Mouse (Mus musculus): ENCODE results near the gene Batf2. TPM values are rescaled to one million over a fixed set of nuclear protein-coding genes. Genes with fewer than 3 reads are reported as not detected.

The Batf2 gene
- total RNA-seq, 1 experiment from 2014 or later = 3.3 TPM

- no peak for ATAC-seq (replicated peaks in 1 of 2; ENCODE audit: insufficient read depth in 1 of 2, low FRiP score in 2 of 2, low TSS enrichment in 1 of 2, low read depth in 1 of 2, poor library complexity in 2 of 2, severe bottlenecking in 2 of 2)
Measured at GRCm38 (mm10) chr19:6178775-6179174, 38.0 kb downstream of the Batf2 start.

GRCm38 (mm10) chr19:6181629-6182028 is 40.8 kb downstream of the Batf2 start:
- no peak for ATAC-seq (replicated peaks in 1 of 2; ENCODE audit: insufficient read depth in 1 of 2, low FRiP score in 2 of 2, low TSS enrichment in 1 of 2, low read depth in 1 of 2, poor library complexity in 2 of 2, severe bottlenecking in 2 of 2)

GRCm38 (mm10) chr19:6182534-6182933 is 41.8 kb downstream of the Batf2 start:
- no peak for ATAC-seq (replicated peaks in 1 of 2; ENCODE audit: insufficient read depth in 1 of 2, low FRiP score in 2 of 2, low TSS enrichment in 1 of 2, low read depth in 1 of 2, poor library complexity in 2 of 2, severe bottlenecking in 2 of 2)

GRCm38 (mm10) chr19:6184131-6184530 is 43.3 kb downstream of the Batf2 start, which contains the start of gene Majin:
Gene Majin (plus strand): TSS chr19:6184388.
- no peak for ATAC-seq (replicated peaks in 1 of 2; ENCODE audit: insufficient read depth in 1 of 2, low FRiP score in 2 of 2, low TSS enrichment in 1 of 2, low read depth in 1 of 2, poor library complexity in 2 of 2, severe bottlenecking in 2 of 2)

GRCm38 (mm10) chr19:6204265-6204664 is 63.5 kb downstream of the Batf2 start:
- no peak for ATAC-seq (replicated peaks in 1 of 2; ENCODE audit: insufficient read depth in 1 of 2, low FRiP score in 2 of 2, low TSS enrichment in 1 of 2, low read depth in 1 of 2, poor library complexity in 2 of 2, severe bottlenecking in 2 of 2)

- ATAC-seq (replicated peaks in 1 of 2; ENCODE audit: insufficient read depth in 1 of 2, low FRiP score in 2 of 2, low TSS enrichment in 1 of 2, low read depth in 1 of 2, poor library complexity in 2 of 2, severe bottlenecking in 2 of 2) = no peak
Measured at GRCm38 (mm10) chr19:6206716-6207115, 65.9 kb downstream of the Batf2 start.

GRCm38 (mm10) chr19:6216046-6216705 is 75.4 kb downstream of the Batf2 start:
- ATAC-seq (replicated peaks in 1 of 2; ENCODE audit: insufficient read depth in 1 of 2, low FRiP score in 2 of 2, low TSS enrichment in 1 of 2, low read depth in 1 of 2, poor library complexity in 2 of 2, severe bottlenecking in 2 of 2) = no peak

GRCm38 (mm10) chr19:6218606-6219005 is 77.8 kb downstream of the Batf2 start:
- ATAC-seq (replicated peaks in 1 of 2; ENCODE audit: insufficient read depth in 1 of 2, low FRiP score in 2 of 2, low TSS enrichment in 1 of 2, low read depth in 1 of 2, poor library complexity in 2 of 2, severe bottlenecking in 2 of 2) = no peak

Other genes with a start within 250 kb of the Batf2 start
- gene Tigd3, start 246.8 kb upstream of the Batf2 start, total RNA-seq (2017) = 2.4 and 2.6 TPM in 2 replicates
- 121 and 154 TPM in 2 replicates for gene Dpf2, start 228.0 kb upstream of the Batf2 start, total RNA-seq (2017)
- gene Cdc42ep2, start 216.2 kb upstream of the Batf2 start, total RNA-seq (2017) = 0.25 TPM in 1 of 2 replicates, not detected in the other
- gene Pola2, start 176.8 kb upstream of the Batf2 start, total RNA-seq (2017) = 39.6 and 68.5 TPM in 2 replicates
- not detected in 2 replicates for gene Slc22a20, start 154.8 kb upstream of the Batf2 start, total RNA-seq (2017)
- 32.4 and 37.5 TPM in 2 replicates for gene Capn1, start 125.1 kb upstream of the Batf2 start, total RNA-seq (2017)
- gene Syvn1, start 94.4 kb upstream of the Batf2 start, total RNA-seq (2017) = 7.0 and 9.4 TPM in 2 replicates
- 37.0 and 38.9 TPM in 2 replicates for gene Mrpl49, start 83.2 kb upstream of the Batf2 start, total RNA-seq (2017)
- gene Fau, start 83.1 kb upstream of the Batf2 start, total RNA-seq (2017) = 1,306 and 2,041 TPM in 2 replicates
- gene Znhit2, start 79.8 kb upstream of the Batf2 start, total RNA-seq (2017) = 8.3 and 11.5 TPM in 2 replicates
- gene Tm7sf2, start 72.6 kb upstream of the Batf2 start, total RNA-seq (2017) = 1.3 and 3.0 TPM in 2 replicates
- 46.8 and 52.8 TPM in 2 replicates for gene Vps51, start 63.8 kb upstream of the Batf2 start, total RNA-seq (2017)
- gene Tmem262, start 61.0 kb upstream of the Batf2 start, total RNA-seq (2017) = not detected in 2 replicates
- gene Gm28374, start 58.7 kb upstream of the Batf2 start, total RNA-seq (2017) = not detected in 2 replicates
- gene Zfpl1, start 56.0 kb upstream of the Batf2 start, total RNA-seq (2017) = 23.5 and 68.8 TPM in 2 replicates
- gene Cdca5, start 56.0 kb upstream of the Batf2 start, total RNA-seq (2017) = 25.8 and 26.8 TPM in 2 replicates
- gene AC131692.1, start 46.6 kb upstream of the Batf2 start, total RNA-seq (2017) = 1.3 and 1.5 TPM in 2 replicates
- 0.13 TPM in 1 of 2 replicates, not detected in the other for gene Naaladl1, start 35.2 kb upstream of the Batf2 start, total RNA-seq (2017)
- 5.0 and 6.8 TPM in 2 replicates for gene Sac3d1, start 22.3 kb upstream of the Batf2 start, total RNA-seq (2017)
- gene Snx15, start 12.7 kb upstream of the Batf2 start, total RNA-seq (2017) = 3.4 and 13.4 TPM in 2 replicates
- 24.9 and 37.0 TPM in 2 replicates for gene Arl2, start 565 bp downstream of the Batf2 start, total RNA-seq (2017)
- gene Majin, start 43.4 kb downstream of the Batf2 start, total RNA-seq (2017) = not detected in 2 replicates
- gene Gpha2, start 85.4 kb downstream of the Batf2 start, total RNA-seq (2017) = 1.3 TPM in 1 of 2 replicates, not detected in the other
- gene Ppp2r5b, start 94.9 kb downstream of the Batf2 start, total RNA-seq (2017) = 5.5 and 6.2 TPM in 2 replicates
- 9.5 and 10.6 TPM in 2 replicates for gene Atg2a, start 100.7 kb downstream of the Batf2 start, total RNA-seq (2017)
- 18.4 and 28.4 TPM in 2 replicates for gene Ehd1, start 135.7 kb downstream of the Batf2 start, total RNA-seq (2017)
- gene Cdc42bpg, start 165.5 kb downstream of the Batf2 start, total RNA-seq (2017) = 2.9 and 4.3 TPM in 2 replicates
- 26.4 and 31.8 TPM in 2 replicates for gene Men1, start 194.0 kb downstream of the Batf2 start, total RNA-seq (2017)
- 71.5 and 88.1 TPM in 2 replicates for gene Map4k2, start 200.2 kb downstream of the Batf2 start, total RNA-seq (2017)
- 298 and 325 TPM in 2 replicates for gene Sf1, start 222.7 kb downstream of the Batf2 start, total RNA-seq (2017)
- gene Pygm, start 243.4 kb downstream of the Batf2 start, total RNA-seq (2017) = 6.7 and 9.9 TPM in 2 replicates